Mouse (Mus musculus) CH12F3 (cell line): ENCODE results near the gene Slx4.
"Not testable (repeated sequence)": the region's sequence is repeated elsewhere in the genome, so short reads cannot be mapped to it uniquely, and the experiment has no call there.

Experiments used
- in situ Hi-C: fragments of 300-500 bp; cut with MboI; formaldehyde crosslinking; loops from 2 replicates; pipeline ENCODE4 v1.14.3; 2020; ENCODE audit warnings: low sequenced_read_pairs

Gene Slx4

DNA sequence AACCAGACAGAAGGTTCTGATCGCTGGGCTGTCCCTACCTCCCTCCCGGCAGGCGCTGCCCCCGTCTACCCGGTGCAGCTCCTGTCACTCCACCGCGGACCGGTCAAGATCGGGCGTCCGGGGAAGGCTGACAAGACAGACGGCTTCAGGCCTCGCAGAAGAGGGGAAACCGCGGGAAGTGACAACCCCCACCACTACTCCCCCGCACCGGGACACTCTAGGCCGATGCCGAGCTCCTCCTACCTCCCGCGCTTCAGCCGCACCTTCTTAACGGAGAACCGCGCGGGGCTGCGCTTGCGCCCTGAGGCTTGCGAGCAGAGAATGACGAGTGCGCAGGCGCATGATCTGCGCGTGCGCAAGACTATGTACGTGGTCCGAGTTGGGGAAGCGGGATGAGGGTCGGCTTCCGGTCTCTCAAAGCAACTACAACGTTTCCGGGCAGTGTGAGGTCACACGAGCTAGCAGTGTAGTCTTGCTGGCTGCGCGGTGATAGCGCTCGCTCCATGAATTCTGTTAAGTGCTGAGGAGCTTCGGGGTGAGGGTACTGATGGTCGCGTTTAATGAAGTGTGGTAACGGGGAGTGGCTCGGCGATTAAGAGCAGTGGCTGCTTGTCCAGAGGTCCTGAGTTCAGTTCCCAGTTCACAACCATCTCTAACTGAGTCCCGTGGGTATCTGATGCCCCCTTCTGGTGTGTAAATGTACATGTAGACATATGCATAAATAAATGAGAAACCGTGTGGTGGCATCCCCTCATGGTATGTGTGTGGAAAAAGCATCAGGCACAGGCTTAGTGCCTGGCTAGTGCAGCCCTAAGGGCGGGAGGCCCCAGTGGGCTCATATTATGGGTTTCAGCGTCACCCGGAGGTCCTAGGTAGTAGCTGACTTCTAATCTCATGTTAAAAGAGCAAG is at the start of gene Slx4:
Gene Slx4 (minus strand): TSS at position 282 of the 910 bp plus-strand sequence.
- in situ Hi-C loops = no loop called here

DNA sequence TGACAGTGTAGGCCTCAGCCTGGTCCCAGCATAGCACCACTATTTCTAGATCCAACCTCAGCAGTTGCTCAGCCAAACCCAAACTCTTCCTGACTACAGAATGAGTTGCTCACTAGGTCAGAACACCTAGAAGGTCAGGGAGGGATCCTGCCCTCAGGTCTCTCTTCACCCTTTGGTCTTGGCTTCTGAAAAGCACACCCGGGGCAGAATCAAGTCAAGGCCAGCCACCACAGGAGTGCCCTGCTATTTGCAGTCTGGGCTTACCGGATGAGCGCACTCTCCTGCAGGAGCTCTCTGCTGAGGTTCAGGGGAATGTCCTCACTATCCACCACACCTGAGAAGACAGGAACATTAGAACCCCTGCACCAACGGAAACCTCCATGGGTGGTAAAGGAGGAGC is 49.0 kb upstream of the Slx4 start:
- in situ Hi-C loops = no loop called here

DNA sequence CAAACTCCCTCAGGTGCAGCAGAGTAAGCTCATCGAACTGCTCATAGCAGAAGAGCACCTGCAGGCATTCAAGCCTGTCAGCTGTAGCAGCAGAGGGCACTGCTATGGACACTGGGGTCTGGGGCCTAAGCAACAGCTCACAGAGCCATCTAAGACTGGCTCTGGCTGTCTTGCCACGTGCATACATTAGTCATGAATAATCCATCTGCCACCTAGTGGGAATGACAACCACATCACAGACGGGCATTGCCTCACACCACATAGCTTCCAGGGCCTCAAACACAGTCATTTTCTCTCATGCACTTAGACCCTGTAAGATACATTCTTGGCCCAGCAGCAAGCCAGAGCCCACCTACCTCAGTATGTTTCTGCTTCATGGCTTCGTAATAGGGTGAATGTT is 42.0 kb upstream of the Slx4 start:
- in situ Hi-C loops = no loop called here

DNA sequence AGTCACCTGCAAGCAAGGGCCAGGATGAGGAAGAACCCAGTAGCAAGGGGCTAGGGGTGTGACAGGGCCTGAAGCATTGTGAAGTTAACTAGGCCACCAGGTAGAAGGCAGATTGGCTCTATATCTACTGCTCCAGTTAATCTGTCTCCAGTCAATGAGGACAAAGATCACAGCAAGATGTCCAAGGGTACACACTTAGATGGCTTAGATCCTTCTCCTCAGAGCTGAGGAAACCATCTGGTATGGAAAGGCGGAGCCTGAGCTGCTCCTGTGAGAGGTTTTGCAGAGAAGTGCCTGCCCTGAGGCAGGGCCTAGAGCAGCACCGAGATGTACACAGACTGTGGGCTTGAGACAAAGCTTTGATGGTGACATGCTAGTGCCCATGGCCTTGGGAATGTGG is 40.5 kb upstream of the Slx4 start:
- in situ Hi-C loops = no loop called here

DNA sequence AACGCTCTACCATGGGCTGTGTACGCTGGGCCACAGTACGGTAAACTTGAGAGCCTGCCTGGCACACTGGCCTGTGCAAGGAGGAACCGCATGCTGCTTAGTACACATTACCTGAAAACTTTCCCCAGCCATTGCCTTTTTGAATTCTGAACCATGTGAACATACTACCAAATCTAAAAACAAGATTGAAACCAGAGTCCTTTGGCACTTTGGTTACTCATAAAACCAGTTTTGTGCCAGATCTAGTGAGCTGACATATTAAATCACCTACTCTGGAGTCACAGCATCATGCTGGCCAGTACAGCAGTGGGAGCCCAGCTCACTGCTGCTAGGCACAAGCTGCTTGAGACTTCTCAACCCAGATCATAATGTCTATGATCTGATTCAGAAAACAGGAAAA is 38.1 kb upstream of the Slx4 start:
- in situ Hi-C loops = no loop called here

DNA sequence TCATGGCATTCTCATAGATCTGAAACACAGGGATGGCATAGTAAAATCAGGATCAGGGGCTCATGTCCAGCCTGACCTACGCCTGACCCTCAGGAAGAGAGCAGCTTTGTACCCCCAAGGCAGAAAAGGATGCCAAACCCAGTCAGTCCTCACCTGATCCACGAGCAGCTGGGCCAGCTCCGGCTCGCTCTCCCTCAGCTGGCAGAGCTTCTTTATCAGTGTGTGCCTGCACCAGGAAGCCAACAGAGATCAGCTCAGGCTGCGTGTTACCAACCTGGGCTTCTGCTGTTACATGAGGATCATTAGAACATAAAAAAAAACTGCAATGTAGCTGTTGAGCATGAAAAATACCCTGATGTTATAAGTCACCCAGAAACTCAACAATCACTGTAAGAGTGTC is 36.6 kb upstream of the Slx4 start:
- in situ Hi-C loops = no loop called here

DNA sequence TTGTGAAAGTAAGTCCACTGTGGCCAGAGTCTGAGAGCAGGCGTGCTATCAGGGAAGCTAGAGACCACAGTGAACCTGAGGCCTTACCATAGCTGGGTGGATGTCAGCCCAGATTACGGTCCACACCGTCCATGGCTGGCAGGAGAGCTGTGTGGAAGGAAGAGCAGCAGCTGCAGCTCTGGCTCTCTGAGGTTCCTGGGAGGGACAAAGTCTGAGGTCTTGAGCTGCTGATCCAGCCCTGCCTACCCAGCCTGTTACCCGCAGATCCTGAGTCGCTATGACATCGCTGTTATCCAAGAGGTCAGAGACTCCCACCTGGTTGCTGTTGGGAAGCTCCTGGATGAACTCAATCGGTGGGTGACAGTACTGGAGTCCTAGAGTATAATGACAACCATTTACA is 34.1 kb upstream of the Slx4 start:
- in situ Hi-C loops = no loop called here

DNA sequence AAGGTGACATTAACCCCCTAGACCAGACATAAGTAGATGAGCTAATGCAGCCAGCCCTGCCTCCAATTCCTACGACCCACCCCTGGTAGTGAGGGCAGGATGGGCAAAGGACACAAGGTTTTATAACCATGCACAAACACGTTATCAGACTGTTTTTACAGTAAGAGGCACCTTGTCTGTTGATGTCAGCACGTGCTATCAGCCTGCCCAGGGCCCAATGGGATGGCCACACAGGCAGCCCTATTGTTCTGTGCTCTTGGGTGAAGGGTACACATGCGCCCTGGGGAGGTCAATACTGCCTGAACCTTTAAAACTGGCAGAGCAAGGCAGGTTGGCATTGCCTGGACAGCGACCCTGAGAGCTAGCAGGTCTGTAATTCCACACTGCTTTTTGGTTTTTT is 33.2 kb upstream of the Slx4 start, which contains the start of gene Dnase1:
Gene Dnase1 (plus strand): TSS at position 136 of the 400 bp plus-strand sequence.
- in situ Hi-C loops = no loop called here

DNA sequence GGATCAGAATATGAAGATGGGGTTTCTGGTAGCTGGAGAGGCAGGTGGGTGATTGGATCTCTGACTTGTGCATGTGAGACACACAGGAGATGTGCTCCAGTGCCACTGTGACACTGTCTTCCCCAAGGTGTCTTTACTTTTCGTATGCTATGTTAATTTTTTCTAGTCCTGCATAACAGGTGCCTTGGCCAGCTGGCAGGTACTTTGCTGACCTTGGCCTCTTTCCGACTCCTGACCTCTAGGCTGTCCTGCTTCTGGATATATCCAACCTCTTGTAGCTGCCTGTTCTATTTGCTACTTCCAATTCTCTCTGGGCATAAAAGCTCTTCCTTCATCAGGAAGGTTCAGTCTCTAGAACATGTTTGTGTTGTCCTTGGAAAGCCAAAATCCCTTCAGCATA is 32.0 kb upstream of the Slx4 start:
- in situ Hi-C loops = no loop called here

DNA sequence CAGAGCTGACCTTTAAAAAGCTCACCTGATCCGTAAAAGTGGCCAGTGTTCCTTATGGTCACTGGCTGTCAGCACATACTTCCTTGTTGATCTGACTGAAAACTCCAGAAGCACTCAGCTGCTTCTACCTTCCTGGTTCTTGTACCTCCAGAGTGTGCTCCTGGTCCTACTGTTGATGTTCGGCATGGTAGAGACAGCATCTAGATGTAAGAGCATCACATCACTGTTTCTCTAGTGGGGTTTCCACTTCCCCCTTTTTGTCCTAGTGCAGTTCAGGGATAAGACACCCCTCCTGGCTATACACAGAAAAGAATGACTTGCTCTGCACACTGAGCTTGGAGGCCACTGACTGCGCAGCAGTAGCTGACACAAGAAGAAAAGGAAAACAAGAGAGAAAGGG is 30.9 kb upstream of the Slx4 start:
- in situ Hi-C loops = no loop called here

DNA sequence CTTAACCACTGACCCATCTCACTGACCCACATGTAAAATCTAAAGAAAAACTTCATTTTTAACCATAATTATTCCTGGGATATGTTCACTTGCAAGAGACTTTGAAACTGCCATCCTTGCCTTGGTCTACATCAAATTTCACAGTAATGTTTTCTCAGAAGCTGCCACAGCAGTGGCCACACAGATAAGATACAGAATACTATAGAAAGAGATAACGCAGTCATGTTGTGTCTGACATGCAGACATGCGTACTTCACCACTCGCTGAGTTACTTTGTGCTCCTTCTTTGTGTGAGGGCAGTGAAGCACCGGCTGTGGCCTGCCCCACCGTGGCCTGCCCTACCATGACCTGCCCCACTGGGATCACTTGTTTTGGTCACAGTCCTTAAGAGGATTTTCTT is 30.4 kb upstream of the Slx4 start:
- in situ Hi-C loops = no loop called here

DNA sequence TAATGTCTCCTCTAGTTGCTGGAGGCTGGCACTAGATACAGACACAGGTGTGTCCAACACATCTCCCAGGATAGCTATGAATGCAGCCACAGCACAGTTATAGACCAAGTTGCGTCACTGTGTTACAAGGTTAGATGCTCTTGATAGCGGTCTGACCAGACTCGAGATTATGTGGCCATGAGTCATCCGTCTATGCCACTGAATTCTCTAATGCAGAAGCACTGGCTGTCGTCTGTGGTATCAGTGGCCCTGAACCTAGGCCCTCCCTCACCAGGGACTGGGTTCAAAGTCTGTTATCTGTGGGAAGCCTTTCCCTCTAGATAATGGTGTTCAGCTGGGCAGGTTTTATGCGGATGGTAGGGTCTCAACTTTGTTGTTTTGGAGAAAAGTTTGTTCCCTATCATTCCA is 28.8 kb upstream of the Slx4 start:
- in situ Hi-C loops = no loop called here

DNA sequence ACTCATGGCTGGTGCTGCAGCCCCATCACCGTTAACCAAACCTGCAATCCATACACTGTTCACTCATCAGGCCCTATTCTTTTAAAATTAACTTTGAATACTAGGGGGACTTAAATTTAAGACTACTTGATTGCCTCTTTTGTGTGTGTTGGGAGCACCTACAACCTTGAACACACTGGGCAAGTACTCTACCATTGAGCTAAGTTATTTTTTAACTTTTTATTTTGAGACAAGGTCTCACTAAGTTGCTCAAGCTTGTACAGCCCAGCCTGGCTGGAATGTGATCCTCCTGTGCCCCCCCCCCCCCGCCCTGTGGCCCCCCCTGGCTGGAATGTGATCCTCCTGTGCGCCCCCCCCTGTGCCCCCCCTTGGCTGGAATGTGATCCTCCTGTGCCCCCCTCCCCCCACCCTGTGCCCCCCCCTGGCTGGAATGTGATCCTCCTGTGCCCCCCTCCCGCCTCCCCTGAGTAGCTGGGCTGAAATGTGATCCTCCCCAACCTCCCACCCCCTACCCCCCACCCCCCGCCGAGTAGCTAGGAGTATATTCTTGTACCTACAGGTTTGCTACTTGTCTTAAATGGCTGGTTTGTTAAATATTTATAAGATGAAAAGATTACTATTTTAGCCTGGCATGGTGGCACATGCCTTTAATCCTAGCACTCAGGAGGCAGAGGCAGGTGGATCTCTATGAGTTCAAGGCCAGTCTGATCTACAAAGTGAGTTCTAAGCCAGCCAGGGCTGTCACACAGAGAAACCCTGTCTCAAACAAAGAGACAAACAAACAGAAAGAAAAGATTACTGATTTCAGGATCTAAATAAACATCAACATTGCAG is 28.1 kb upstream of the Slx4 start:
- in situ Hi-C loops = no loop called here

DNA sequence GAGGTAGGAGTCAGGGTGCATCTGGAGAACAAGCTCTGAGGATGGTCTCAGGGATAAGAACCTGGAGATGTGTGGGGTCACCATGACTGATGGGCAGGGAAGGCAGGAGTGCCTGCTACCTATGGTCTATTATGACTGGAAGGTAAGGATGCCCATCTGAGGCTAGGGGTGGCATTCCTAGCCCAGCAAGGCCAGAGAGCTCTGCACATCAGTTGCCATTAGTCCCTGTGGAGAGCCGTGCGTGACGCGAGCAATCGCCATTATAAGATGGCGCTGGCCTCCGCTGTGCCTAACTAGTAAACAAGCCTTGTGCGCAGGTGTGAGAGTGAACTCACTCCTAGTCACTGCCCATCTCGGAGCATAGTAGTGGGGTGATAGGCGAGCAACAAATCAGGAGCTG is 26.9 kb upstream of the Slx4 start:
- in situ Hi-C loops = no loop called here

DNA sequence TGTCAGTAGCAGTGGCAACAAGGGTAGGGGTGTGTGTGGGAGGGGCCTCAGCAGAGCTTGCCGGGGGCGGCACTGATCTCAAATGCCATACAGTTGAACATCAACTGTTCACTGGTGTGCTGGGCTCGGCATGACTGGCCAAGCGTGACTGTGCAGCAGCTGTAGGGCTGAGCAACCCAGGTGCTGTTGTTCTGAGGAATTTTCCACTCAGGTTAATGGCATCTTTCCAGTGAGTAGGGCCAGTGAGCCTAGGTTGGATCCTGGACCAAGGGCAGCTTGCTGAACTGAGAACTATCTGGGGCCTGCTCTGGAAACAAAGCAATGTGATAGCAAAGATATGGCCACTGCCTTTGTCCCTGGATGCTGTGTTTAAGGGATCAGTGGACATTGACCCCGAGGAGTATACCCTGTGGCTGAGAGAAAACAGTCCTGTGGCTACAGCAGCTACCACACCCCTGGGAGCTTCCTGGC is 25.8 kb upstream of the Slx4 start:
- in situ Hi-C loops = no loop called here

DNA sequence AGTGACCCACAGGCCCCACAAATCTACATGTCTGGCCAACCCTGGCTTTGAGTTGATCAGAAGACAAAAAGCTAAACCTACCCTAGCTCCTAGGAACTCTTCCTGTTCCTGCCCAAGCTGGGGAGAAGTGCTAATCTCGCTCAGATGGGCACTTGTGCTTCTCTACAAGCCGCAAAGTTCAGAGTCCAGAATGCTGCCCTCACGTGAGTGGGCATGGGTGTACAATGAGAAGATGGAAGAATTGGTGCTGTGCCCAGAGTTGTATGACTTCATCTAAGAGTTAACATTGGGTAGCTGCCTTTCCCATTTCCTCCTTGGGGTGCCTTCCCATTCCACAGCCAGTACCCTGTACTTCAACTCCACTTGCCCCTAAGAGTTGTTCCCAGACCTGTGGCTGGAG is 23.6 kb upstream of the Slx4 start:
- in situ Hi-C loops = no loop called here

DNA sequence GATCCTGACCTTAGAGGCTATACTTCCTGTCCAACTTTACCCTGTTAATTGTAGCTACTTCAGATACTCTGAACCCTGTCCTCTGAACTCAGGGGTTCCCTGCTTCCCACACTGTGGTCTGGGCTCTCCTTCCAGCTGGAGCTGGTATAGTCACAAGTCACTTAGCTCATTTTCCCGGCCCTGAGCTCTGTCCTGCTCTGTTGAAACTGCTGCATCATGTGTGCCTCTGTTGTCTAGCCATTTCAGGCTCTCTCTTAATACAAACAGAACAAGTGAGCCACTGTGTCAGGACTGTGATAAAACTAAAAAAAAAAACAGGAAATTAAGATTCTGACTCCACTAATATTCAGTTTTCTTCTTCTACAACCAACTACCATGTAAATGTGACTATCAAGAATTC is 23.1 kb upstream of the Slx4 start:
- in situ Hi-C loops = no loop called here

DNA sequence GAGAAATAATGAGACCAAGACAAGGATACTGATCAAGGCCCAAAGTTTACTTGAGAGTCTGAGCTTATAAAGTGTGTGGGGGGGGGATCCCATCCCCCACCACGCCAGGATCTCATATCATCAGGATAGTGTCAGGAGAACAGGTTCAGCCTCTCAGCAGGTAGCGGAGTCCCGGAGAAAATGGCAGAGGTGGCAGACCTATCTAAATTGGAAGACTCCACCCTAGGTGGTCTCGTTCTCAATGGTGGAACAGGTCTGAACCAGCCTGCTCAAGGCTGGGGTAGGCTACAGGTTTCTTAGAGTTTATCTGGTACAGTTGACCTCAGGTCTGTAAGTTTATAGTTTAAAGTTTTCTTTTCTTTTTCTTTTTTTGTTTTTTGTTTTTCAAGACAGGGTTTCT is 19.1 kb upstream of the Slx4 start:
- in situ Hi-C loops = no loop called here

DNA sequence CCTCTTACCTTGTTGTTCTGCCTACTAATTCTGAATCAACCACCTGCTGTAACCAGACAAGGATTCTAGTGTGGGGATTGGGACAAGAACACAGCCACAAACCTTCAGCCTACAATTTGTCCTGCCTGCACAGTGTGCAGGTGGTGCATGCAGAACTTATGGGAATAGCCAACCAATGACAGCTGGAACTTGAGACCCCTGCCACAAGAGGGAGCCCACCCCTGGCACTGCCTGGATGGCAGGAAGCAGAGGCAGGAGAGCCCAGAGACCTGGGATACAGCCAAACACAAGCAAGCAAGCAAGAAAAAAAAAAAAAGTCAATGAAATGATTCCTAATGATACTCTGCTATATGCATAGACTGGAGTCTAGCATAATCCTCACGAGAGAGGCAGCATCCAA is 17.7 kb upstream of the Slx4 start:
- in situ Hi-C loops = no loop called here

DNA sequence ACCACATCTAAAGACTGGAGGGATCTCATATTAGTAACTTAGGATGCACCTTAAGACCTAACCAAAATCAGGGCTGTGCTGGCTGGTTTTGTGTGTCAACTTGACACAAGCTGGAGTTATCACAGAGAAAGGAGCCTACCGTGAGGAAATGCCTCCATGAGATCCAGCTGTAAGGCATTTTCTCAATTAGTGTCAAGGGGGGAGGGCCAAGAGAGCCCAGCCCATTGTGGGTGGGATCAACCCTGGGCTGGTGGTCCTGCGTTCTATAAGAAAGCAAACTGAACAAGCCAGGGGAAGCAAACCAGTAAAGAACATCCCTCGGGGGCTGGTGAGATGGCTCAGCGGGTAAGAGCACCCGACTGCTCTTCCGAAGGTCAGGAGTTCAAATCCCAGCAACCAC is 13.9 kb upstream of the Slx4 start:
- in situ Hi-C loops = not testable (repeated sequence)

DNA sequence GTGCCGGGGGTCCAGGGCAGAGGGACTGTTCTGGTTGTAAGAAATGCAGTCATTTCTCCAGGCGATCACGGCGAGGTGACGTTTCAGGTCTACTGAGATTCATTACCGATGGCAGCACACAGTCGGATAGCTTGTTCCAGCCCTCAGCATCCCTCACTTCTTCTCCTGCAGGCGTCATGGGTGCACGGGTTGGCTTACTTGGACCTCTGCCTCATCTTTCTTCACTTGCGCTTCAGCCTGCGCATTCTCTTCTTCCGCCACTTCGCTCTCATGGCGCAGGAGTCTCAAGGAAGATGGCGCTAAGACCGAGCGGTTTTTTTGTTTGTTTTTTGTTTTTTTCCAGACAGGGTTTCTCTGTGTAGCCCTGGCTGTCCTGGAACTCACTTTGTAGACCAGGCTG is 13.2 kb upstream of the Slx4 start:
- in situ Hi-C loops = not testable (repeated sequence)
